Mouse (Mus musculus): ENCODE measurements around the gene Gramd1b.

The Gramd1b gene

DNA sequence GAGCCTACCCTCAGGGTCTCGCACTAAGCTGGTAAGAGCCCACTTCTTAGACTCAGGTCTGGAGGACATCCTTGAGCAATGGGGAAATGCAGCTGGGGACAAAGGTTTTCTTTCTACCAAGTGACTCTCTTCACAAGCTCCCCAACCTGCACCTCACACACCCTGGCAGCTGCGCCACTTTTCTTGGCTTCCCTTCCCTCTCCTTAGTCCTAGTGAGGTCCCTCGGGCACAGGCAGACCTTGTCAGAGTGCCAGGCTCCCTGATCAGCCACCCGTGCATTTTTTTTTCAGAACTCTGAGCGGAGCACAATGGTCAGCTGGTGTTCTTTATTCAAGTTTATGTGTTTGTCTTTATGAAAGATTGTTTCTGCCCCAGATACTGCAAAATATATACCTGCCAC, 194.5 kb downstream of the Gramd1b start:
- no peak for DNase-seq (ENCODE audit: low spot score in 2 of 2)

GRCm38 (mm10) chr9:40334617-40335016, 196.6 kb downstream of the Gramd1b start:
- DNase-seq (ENCODE audit: low spot score in 2 of 2): no peak

DNA sequence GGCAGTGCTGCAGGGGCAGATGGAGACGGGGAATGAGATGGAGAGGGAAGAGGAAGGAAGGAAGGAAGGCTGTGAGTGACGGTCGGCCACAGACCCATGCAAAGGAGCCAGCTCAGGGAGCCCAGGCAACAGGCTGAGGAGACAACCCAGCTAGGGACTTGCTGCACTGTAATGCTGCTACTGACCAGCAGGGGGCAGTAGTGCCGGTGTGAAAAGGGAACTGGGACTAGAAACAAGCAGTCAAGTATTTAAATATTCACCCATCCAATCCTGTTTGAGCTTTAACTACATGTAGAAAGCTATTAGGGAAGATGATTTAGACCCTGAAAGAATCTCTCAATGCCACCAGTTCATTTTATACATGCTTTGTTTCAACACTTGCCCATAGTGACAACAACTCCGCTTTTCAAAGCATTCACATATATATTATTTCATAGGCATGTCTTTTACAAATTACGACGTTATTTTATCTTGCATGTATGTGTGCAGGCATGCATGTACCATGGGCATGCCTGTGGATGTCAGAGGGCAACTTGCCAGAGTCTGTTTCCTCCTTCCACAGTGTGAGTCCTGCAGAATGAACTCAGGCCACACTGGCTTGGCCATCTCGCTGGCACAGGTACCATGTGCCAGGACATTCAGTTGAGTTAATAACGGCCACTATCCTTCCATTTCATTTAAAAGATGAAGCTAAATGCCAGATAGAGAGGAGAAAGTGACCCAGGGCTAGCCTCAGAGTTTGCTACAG, 197.4 kb downstream of the Gramd1b start:
- peak; percentile 56 to 69 for DNase-seq (ENCODE audit: low spot score in 2 of 2)

DNA sequence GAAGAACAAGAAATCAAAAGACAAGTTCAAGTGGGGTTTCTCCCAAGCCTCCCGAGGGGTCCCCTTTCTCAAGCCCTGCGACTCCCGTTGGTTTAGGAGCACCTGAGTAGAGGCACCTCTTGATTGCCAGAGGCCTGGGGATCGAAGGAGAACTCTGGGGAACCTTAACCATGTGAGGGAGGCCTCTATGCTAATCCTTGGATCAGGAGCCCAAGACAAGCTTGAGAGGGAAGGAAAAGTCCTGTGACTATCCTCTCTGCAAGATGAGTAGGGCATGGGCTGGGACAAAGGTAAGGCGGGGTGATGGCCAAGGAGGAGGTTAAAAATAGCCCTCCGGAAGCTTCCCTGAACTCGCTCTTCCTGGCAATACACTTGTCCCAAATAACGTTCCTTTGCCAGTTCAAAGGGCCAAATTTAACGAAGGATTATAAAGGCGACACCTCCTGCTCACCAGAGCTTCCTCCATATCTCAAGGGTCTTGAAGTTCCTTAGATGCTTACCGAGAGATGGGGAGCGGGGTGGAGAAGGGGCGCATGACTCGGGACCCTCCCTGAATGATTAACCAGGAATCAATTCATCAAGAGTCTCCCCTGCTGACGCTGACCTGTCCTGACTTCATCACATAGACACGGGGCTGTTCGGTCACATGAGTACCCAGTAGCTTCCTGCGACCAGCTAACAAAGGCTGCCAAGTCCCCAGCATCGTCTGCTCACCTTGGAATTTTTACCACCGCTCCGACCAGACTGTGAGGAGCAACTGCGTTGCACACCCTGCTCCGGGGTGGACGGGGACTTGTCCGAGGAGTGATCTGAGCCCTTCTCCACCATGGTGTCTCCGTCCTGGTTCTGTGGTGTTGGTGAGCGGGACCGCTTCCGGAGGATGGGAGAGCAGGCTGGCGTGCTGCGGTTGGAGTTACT, 198.2 kb downstream of the Gramd1b start:
- DNase-seq (ENCODE audit: low spot score in 2 of 2): no peak

DNA sequence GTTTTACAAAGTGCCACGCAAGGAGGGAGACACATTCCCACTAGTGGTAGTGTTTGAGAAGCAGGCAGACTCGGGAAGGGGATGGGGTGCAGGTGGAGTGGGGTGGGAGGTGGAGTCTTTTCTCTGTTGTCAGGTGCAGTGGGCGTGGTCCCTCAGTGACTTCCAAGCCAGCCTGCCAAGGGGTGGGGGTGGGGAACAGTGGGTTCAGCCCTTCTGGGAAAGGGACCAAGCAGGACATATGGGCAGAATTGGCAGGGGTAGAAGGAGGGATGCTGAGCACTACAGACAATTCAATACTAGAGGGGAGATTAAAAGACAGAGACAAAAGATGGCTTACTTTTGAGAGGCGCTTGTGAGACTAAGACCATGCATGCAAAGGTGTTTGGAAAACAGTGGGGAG, 198.9 kb downstream of the Gramd1b start:
- no peak for DNase-seq (ENCODE audit: low spot score in 2 of 2)

- DNase-seq (ENCODE audit: low spot score in 2 of 2): no peak
These were observed 199.5 kb downstream of the Gramd1b start for GRCm38 (mm10) chr9:40331411-40332286.

DNA sequence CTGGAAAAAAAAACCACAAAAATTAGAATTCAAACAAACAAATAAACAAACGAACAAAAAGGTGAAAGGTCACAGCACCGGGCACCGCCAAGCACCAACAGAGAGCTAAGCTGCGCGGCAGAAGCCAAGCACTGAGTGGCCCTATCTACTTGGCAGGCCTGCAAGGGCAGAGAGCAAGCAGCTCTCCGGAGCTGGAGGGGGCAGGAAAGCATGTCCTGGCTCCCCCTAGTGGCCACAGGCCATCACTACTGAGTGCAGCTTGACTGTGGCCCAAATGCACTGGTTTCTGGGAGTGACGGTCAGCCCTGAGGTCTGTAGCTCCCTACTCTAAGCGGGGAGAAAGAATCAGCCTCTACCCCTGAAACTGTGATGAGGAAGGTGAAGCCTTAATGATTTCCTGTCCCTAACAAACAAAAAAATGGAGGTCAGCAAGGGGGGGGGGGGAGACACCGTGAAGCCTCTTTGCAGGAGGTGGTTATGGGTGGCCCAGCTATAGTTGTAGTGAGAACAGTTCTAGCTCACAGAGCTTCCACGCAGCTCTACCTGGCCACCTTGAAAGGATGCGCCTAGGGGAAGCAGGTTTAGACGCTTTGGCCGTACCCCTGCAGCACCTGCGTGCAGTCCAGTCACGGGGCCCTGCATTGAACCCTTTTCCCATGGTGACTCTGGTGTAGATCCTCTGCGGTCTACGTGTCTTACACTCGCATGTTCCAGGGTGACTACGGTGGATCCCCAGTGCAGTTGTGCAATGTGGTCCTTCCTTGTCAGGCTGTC, 200.4 kb downstream of the Gramd1b start:
- peak; percentile 68 to 74 for DNase-seq (ENCODE audit: low spot score in 2 of 2)

- no peak for DNase-seq (ENCODE audit: low spot score in 2 of 2)
These were observed 204.8 kb downstream of the Gramd1b start for GRCm38 (mm10) chr9:40326260-40326915.

DNA sequence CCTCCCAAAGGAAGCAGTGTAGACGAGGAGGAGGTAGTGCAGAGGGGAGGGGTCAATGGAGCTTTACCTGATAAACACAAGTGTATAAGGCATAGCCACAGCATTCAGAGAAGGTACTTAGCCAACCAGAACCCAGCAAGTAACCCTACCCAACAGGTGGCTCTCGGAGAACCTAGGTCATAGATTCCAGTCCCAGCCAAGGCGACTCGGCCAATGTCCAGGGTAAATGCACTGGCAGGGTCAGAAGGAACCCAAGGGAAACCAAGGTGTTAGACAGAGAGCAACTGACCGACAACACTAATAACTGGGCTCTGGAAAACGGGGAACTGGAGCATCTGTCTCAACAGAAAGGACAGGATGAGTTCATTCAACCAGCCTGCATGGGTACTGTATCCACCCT, 206.4 kb downstream of the Gramd1b start:
- no peak for DNase-seq (ENCODE audit: low spot score in 2 of 2)

DNA sequence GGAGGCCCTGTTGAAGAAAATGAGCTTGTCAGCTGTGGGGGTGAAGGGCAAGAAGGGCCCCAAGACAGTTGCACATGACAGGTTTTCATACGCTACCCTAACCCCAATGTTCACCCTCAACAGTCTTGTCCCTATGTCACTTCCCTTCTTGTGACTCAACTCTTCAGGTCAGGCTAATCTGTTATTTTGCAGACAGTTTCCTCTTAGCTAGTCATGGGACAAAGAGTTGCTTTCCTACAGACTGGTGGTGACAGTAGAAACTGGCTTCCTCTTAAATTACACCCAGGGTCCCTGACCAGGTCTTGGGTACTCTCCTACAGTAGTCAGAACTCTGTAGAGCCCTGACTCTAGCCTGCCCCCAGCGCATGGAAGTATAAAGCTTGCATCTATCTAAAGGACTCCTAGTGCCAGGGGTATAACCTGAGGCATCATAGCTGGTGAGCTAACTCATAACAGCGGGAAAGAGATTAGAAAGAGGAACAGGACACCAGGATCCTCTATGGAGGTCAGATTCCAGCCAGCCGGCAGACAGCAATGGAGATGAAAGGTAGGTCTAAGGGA, 206.9 kb downstream of the Gramd1b start:
- peak in 1 of 2 experiments; percentile 12 for DNase-seq (ENCODE audit: low spot score in 2 of 2)

- DNase-seq (ENCODE audit: low spot score in 2 of 2): no peak
These were observed 207.4 kb downstream of the Gramd1b start for GRCm38 (mm10) chr9:40323773-40324172.

GRCm38 (mm10) chr9:40323171-40323570, 208.0 kb downstream of the Gramd1b start:
- no peak for DNase-seq (ENCODE audit: low spot score in 2 of 2)

GRCm38 (mm10) chr9:40322372-40322771, 208.8 kb downstream of the Gramd1b start:
- no peak for DNase-seq (ENCODE audit: low spot score in 2 of 2)

DNA sequence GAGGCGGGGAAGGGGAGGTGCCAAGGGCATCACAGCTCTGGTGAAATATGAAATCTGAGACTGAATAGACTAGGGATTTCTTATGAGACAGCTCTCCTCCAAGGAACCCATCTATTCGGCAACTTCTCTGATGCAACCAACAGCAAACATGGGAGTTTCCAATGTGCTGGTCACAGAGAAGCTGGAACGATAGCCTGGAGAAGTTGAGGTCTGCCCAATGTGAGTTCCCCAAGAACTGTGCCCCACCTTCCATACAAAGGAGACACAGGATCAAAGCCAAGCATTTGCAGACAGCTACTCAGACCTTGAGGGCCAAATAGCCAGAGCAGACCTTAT, 209.5 kb downstream of the Gramd1b start:
- no peak for DNase-seq (ENCODE audit: low spot score in 2 of 2)

DNA sequence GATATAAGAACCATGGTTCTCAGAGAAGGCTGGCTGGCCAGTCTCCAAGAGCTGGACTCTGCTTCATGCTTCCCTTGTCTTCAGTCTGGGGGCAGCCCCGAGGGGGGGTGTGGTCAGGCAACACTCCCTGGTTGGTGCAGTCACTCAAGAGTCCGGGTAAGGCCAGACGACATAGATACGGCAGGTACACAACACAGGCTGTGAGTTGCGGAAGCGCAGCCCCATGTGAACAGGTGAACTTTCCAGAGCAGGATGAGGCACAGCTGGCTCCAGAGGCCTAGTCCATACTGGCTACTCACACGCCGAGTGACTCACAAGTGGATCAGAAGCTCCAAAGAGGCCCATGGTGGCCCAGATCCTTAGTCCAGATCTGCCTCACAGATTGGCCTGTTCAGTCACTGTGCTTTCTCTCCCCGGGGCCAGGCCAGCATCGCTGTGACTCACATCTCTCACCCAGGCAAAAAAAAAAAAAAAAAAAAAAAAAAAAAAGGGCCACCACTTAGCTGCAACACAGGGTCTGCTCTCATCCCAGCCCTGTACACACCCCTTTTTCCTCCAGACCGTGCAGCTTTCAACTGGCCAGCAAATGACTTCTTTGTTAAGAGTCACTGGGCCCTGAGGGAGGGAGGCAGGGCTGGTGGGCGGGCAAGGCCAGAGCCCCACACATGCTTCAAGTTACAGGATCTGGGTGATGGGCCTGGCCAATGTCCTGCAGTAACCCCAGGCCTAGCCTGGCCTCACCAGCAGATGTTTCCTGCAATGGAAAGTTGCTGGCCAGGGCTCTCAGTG, 210.1 kb downstream of the Gramd1b start:
- no peak for DNase-seq (ENCODE audit: low spot score in 2 of 2)

- no peak for DNase-seq (ENCODE audit: low spot score in 2 of 2)
These were observed 210.8 kb downstream of the Gramd1b start for GRCm38 (mm10) chr9:40320405-40320804.

DNA sequence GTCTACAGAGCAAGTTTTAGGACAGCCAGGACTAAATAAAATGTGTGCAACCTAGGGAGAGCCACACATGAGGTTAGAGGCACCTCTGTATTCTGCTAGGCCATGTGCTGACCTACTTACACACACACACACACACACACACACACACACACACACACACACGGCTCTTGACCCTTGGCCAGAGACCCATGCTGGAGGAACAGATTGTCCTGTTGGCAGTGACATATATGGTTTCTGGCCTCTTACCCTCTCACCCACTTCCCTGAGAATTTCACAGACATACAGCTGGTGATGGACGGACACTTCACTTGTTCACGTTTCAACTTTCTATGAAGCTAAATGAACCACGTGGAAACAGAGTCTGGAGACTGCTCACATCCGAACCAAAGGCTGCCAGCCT, 212.4 kb downstream of the Gramd1b start:
- no peak for DNase-seq (ENCODE audit: low spot score in 2 of 2)

- DNase-seq (ENCODE audit: low spot score in 2 of 2): no peak
These were observed 213.4 kb downstream of the Gramd1b start for GRCm38 (mm10) chr9:40317735-40318134.

- DNase-seq (ENCODE audit: low spot score in 2 of 2): no peak
These were observed 214.1 kb downstream of the Gramd1b start for GRCm38 (mm10) chr9:40316865-40317660.

Measured in natural killer cell, adult 2 months (primary cell).